Mouse (Mus musculus): ENCODE results near the gene Srxn1.

DNA sequence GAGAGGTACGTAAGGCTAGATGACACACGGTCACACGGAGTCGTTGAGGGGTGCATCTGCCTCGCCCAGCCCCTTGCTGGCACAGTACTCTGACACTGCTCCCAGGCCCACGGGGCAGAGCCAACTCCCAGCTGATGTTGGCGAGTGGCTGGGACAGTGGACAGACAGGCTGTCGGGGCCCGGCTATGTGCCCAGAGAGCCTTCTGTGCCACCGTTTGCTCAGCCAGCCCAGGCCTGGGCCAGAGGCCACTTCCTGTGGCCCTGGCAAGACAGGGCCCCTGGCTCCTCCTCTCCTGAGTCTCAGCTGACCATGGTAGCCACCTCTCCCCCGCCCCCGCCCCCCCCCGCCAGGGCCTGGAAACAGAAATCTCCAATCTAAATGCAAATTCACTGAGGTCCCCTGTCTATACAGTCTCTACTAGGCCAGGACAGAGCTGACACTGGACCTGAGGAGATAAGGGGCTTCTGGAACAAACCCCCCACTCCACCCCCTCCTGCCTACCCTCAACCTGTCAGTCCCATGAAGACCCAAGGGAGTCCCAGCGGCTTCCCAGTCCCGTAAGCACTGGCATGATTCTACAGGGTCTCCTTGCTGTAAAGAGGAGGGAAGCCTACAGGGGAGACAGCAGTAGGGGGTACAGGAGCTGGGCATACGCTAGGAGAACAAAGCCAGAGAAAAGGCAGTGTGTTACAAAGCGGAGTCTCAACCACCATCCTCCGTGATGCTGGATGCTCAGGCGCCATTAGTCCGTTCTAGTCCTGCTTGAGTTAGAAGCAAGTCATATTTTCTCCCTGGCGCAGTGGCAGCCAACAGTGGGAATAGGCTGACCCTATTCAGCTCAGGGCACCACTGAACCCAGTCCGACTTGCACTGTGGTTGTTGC lies 48.7 kb upstream of the Srxn1 start:
- TF ChIP-seq POLR2A (IDR thresholded peaks at IDR 0.05; ENCODE audit: low read depth, low read length) (no peak), CTCF (IDR thresholded peaks at IDR 0.05; ENCODE audit: borderline replicate concordance, insufficient read depth, low read length) (no peak)

Measured in embryonic fibroblast, embryonic 13.5 days (primary cell).